Mouse (Mus musculus) left cerebral cortex, adult 11 months (tissue): ENCODE data around the gene Rapgef5.
"Not testable (repeated sequence)": the region's sequence is repeated elsewhere in the genome, so short reads cannot be mapped to it uniquely, and the experiment has no call there.

Experiments
- DNase-seq: peaks from one replicate; pipeline ENCODE4 v3.0.0; 2022; ENCODE audit warnings: low spot score

Gene Rapgef5

DNA sequence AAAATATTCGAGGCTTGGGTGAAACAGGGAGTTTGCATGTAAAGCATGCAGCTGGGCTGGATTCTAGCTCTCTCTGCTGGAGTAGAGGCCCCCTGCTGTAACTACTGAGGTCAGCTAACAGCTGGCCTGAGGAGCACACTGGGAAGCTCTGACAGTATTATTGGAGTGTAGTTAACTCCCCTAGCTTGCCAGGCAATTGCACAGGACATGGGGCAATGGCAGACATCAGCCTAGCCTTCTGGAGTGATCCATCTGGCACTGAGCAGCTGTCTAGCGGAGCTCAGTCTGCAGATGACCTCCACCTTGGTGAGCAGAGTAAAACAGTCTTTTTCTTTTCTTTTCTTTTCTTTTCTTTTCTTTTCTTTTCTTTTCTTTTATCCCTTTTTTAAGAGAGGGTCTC is 253.9 kb downstream of the Rapgef5 start:
- no peak for DNase-seq

DNA sequence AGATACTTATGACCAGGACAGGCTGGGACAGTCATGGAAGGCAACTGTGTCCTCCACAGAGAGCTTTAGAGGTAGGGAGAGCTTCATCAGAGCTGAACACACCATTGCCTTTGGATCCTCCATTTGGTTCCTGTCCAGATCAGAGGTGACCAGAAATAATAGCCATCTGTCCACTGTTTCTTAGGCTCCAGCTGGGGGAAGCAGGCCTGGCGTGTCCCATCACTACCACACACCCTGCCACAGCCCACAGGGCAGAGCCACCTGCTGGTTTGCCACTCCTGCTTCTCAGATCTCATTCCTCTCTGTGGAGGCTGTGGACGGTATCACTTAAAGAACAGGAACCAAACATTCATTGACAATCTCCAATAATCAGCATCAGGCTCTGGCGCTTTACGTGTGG is 254.9 kb downstream of the Rapgef5 start:
- no peak for DNase-seq

DNA sequence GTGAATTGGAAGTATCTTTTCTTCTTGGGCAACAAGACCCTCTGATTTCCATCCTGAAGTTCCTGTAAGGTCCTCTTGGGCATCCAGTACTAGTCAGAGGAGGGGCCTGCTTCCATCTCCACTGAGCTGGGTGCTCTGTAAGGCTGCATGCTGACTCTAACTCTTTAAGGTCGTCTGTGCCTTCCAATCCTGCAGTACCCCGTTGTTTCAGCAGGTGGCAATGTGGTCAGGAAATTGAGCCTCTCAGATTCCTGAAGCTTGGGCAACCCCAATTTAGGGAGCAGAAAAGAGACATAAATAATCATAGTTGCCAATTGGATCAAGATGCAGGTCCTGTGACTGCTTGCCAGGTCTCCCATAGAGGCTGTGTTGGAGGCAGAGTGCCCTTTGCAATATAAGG is 256.4 kb downstream of the Rapgef5 start:
- DNase-seq, result peak; percentile 44

DNA sequence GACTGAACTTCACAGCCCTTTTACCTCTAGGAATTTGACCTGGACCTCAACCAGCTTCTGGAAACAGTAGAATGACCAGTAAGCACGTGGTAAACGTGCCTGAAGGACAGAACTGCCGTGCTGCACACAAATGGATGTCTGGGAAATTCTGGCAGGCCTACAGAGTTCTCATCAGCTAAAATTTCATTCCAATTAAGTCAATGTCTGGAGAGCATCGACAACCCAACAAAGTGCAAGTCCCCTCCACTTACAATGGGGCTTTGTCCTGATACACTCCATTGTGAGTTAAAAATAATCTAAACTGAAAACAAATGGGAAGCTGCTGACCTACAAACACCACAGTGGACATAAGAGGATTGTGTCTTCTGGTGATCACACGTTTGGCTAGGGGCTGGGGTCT is 260.6 kb downstream of the Rapgef5 start:
- DNase-seq, result no peak

DNA sequence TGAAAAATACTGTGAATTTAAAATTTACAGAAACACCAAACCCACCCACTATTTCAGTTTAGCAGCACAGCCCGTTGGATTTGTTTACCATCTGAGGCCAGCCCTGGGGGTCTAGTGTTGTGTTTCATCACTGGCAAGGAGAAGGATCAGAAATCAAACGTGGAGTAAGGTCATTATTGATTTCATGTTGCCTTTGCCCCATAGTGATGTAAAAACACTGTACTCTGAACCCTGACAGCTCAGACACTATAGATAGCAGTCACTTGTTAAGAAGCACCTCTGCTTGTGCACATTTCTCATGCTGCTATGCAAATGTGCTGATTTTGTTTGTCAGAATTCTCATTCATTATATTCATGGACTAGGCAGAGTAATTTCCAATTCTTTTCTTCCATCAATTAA is 265.1 kb downstream of the Rapgef5 start:
- DNase-seq, result no peak

DNA sequence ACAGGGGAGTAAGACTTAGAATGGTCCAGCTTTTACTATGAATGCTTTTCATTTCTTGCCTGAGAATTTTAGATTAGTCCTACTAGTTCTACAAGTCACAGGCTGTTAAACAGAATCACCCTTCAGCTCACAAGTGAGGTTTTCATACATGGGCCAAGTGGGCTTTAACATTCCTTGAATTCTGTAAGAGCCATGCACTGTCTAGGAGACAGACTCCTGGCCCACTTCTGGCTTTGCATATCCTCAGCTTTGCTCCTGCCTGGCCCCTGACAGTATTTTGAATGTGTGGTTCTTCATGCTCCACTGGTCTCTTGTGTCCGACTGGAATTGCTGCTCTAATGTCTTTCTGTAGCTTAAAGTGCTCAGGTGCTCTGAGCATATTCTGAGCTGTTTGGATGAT is 267.1 kb downstream of the Rapgef5 start:
- DNase-seq, result no peak

DNA sequence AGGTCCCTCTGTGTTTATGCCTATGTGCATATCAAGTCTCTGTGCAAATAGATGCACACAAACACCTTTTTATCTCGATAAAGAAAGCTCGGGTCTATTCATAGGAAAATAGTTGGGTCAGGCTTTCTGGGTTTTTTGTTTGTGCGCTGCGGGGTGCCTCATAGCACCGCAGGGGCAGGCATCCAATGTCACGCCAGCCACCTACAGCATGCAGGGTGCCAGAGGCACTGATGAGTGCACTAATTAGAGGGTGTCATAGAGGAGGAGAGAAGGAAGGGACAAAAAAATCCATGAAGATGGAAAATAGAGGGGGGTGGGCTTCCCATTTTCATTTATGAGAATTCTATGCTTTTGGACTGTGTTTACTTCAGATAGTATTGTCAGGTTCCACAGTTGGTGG is 270.3 kb downstream of the Rapgef5 start:
- DNase-seq, result no peak

DNA sequence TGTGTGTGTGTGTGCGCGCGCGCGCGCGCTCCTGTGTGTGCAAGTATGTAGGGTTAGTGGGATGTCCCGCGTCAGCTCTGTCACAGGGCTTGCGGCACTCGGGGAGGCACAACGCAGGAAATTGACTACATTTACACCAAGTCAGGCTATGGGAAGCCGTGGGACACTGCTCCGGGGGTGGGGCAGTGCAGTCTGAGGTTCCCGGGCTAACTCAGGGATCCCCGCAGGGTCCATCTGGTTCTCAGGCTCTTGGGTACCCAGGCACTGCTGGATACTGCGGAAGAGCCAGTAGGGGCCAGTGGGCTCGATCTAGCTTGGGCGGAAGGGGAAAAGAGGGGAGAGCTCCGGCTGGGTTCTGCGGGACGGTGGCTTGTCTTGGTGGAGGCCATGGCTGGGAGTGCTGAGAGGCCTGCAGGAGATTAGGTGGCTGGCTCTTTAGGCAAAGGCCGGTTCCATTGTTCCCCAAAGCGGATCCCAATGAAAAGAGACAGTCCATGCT is 272.3 kb downstream of the Rapgef5 start:
- DNase-seq, result no peak

DNA sequence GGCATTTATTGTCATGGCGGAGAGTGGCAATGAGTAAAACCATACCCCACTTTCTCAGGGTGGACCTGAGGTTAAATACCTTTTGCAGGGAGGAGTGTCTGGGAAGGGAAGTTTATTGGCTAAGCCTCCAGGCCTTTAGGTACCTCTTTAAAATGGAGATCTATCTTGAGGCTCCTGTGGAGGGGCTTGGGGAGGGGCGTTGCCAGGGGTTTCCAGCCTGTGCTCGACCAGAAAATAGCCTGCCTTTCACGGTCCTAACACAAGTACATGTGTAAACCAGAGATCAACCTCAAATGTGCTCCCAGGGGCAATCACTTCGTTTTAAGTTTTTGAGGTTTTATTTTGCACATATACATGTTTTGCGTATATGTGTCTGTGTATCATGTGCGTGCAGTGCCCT is 272.7 kb downstream of the Rapgef5 start:
- no peak for DNase-seq

DNA sequence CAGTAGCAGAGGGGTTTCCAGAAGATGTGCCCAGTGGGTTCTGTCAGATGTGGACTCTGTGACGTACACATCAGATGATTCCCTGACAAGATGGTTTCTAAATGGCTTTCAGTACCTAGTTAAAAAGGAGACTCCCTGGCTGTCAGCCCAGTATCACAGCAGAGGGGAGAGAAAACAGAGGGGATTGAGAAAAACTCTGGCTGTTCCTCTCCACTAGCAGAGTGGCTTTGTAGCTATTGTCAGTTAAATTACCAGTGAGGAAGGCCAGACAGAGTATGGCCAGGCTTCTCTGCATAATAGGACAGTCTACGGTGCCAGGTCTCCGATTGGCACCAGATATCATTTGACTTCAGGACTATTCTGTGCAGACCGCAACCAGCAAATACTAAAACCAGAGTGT is 279.0 kb downstream of the Rapgef5 start:
- DNase-seq, result no peak

DNA sequence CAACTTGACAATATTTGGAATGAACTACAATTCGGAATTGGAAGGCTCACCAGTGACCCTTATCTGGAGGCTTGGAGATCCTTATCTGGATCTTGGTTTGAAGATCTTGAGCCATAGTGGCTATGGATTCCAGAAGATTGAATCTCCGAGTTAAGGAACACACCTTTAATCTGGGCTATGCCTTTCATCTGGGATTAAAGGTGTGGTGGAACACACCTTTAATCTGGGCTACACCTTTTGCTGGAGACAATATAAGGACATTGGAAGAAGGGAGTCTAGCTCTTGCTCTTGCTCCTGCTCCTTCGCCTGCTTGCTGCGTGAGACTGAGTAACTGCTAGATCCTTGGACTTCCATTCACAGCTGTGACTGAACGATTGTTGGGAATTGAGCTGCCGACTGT is 287.7 kb downstream of the Rapgef5 start, which contains the start of gene Cdca7l:
Gene Cdca7l (plus strand): TSS at position 301 of the 400 bp plus-strand sequence.
- not testable (repeated sequence) for DNase-seq

DNA sequence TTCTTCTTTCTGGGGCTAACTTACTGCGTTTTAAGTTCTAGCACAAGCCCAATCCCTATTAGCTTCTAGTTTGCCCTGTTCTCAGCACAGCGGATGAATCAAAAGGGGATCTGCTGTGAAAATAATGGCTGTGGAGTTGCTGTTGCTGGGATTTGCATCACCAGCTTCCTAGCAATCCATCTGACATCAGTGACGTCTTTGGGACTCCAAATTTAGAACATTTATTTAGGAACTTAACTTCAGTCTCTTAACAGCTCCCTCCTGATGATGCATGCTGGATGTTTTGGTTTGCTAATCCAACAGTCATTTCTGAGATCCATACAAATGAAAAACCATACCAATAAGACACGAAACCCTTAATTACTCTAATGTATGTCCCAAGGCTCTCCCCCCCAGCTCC is 289.3 kb downstream of the Rapgef5 start:
- no peak for DNase-seq

DNA sequence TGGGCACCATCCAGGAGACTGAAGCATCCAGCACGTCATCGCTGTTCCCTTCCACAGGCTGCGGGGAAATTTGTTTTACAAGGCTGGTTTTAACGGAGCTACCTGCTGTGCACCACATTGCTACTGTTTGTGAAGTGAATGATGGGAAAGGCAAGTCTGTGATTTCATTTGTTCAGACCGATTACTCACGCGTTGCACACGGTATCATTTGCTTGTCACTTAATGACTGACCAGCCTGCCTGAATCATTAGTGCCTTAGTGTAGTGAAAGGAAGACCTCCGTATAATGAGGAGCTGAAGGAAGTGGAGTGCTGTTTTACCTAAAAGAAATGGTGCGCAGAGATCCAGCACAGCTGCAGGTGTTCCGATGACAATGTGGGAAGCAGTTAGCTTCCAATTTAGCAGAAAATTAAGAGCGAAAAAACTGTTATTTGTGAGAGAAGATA is 289.8 kb downstream of the Rapgef5 start:
- no peak for DNase-seq

DNA sequence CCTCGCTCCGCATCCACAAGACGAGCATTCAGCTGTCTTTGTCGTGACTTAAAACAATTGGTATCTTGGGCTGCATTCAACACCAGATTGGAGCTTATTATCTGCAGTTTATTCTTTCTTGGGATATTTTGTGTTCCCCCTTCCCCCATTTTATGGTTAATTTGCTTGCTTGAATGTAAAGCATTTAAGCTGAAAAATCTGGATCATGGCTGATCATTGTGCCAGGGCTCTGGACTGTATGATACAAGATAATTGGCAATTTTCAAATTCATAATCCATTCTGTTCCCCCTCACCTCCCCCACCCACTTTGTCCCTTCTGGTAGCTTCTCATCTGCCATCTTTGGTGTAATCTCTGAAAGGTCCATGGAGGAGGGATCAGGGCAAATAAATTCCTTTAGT is 290.2 kb downstream of the Rapgef5 start:
- no peak for DNase-seq

DNA sequence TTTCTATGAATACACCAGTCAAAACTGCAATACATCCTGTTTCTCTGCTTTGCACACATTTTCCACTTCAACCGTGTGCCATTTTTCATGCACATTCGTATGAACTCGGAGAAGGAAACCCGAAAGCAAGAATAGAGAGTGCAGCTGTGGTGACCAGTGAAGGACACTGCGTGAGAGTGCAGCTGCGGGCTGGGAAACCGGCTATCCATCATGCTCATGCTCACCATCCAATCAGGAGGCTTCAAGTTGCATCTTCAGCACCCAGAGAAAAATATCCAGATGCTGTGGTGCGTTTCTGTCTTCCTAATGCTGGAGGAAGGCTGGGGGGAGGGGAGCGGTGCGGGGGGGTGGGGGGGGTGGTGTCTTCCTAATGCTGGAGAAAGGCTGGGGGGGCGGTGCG is 291.4 kb downstream of the Rapgef5 start:
- no peak for DNase-seq

DNA sequence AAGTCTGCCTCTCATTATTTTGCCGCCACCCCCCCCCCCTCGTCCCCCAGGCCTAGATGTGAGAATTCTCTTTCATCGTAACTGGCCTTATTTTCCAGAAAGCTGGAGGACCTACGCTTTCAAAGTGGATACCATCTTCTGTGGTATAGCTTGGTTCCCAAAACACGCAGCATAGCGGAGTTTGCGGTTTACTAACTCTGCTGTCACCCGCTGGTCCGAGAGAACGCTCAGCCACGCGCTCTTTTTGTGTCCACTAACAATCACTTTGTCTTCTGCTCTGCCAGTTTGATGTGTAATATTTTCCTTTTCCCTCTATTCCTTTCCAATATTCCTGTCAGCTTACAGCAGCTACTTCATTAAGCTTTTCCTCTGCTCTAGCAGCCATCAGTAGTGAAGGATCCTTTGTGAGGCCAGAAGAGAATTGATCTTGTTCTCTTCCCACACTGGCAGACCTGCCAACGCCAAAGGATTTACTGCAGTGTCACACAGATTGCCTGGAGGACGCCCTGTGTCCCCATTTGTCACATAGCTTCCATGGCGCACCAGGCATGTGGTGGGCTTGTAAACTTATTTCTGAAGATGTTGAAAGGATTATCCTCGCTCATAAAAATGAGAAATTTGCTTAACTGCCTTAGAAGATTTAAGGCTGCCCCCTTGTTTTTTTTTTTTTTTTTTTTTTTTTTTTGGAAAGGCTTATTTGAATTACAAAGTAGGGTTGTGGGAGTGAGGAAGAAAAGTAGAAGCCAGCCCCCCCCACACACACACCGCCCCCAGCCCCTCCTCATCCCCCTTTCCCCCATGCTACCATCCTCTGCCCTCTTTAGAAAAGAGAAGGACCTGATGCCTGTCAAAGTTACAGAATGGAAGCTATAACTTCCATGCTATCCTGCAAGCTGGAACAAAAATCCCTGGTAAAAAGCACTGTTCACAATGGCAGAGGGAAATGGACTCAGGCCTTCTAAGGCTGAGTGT is 292.4 kb downstream of the Rapgef5 start:
- no peak for DNase-seq
